Mouse (Mus musculus) CH12.LX (cell line): ENCODE results near the gene Nhlrc3. TPM values are rescaled to one million over a fixed set of nuclear protein-coding genes. Genes with fewer than 3 reads are reported as not detected.

Experiments used
- DNase-seq: peaks from one replicate; pipeline ENCODE4 v3.0.0-alpha.2; 2013; ENCODE audit errors: extremely low read depth
- H3K27ac ChIP-seq: 2 replicates; pipeline ENCODE4 v1.5.1; 2012; ENCODE audit warnings: low read depth, mild to moderate bottlenecking, control low read depth, moderate library complexity; ENCODE audit not compliant: insufficient read depth
- H3K27me3 ChIP-seq: replicated peaks from 2 replicates; pipeline ENCODE3; 2012; ENCODE audit warnings: inconsistent platforms
- H3K36me3 ChIP-seq, 2 experiments: replicated peaks in 1 of 2; 2 replicates each; pipeline versions ENCODE3 to v1.6.1; 2012; ENCODE audit warnings: inconsistent platforms in 1 of 2, low read length in 1 of 2, mild to moderate bottlenecking in 1 of 2, mixed read lengths in 1 of 2, moderate library complexity in 1 of 2; ENCODE audit not compliant: control insufficient read depth in 1 of 2, insufficient read depth in 1 of 2
- H3K4me1 ChIP-seq, 2 experiments: 2 replicates each; pipeline ENCODE4 v1.6.1; 2012; ENCODE audit warnings: inconsistent platforms in 1 of 2, moderate library complexity in 1 of 2; ENCODE audit not compliant: insufficient read depth in 2 of 2, control insufficient read depth in 1 of 2
- H3K4me2 ChIP-seq: 2 replicates; pipeline ENCODE4 v1.6.1; 2012; ENCODE audit warnings: low read depth, mild to moderate bottlenecking, control low read depth; ENCODE audit not compliant: poor library complexity, insufficient read depth, severe bottlenecking
- H3K4me3 ChIP-seq, 3 experiments: fragments of 150-350 bp in 1 of 3; sonication (generic) in 1 of 3; replicated peaks in 1 of 3; 2 replicates each; pipeline versions ENCODE3 to v1.5.1; 2011 to 2012; ENCODE audit warnings: low read depth in 2 of 3, low read length in 2 of 3, mild to moderate bottlenecking in 2 of 3, moderate library complexity in 2 of 3, control low read depth in 1 of 3, improper control_type of control experiment in 1 of 3, inconsistent platforms in 1 of 3, mixed read lengths in 1 of 3; ENCODE audit not compliant: poor library complexity in 1 of 3
- H3K79me2 ChIP-seq: replicated peaks from 2 replicates; pipeline ENCODE4 v1.6.1; 2012; ENCODE audit warnings: mild to moderate bottlenecking, moderate library complexity; ENCODE audit not compliant: control insufficient read depth, poor library complexity, insufficient read depth, severe bottlenecking; ENCODE audit errors: extremely low read depth
- H3K9ac ChIP-seq: 2 replicates; pipeline ENCODE4 v1.6.1; 2012; ENCODE audit warnings: low read depth, mild to moderate bottlenecking, control low read depth, moderate library complexity; ENCODE audit not compliant: insufficient read depth
- H3K9me3 ChIP-seq: replicated peaks from 2 replicates; pipeline ENCODE3; 2012; ENCODE audit warnings: low read length, inconsistent platforms, mixed read lengths
- CHD2 ChIP-seq: IDR thresholded peaks from 2 replicates; pipeline ENCODE4 v1.6.1; 2011; ENCODE audit warnings: low read length, improper control_type of control experiment
- CTCF ChIP-seq, 2 experiments: IDR thresholded peaks in 1 of 2; conservative IDR thresholded peaks in 1 of 2; 2 replicates each; pipeline ENCODE4 v1.5.1; 2011 to 2012; ENCODE audit warnings: low read depth in 2 of 2, low read length in 2 of 2, improper control_type of control experiment in 1 of 2, inconsistent platforms in 1 of 2, mild to moderate bottlenecking in 1 of 2, moderate library complexity in 1 of 2
- ELF1 ChIP-seq: IDR thresholded peaks from 2 replicates; pipeline ENCODE4 v1.6.1; 2014; ENCODE audit warnings: low read depth, mild to moderate bottlenecking, inconsistent platforms, low read length, improper control_type of control experiment
- ETS1 ChIP-seq: conservative IDR thresholded peaks from 2 replicates; pipeline ENCODE4 v1.6.1; 2012; ENCODE audit warnings: low read depth, mild to moderate bottlenecking, inconsistent platforms, low read length, improper control_type of control experiment, moderate library complexity
- IRF4 ChIP-seq: IDR thresholded peaks from 2 replicates; pipeline ENCODE4 v1.6.1; 2014; ENCODE audit warnings: low read depth, mild to moderate bottlenecking, inconsistent platforms, low read length, improper control_type of control experiment
- MAX ChIP-seq: IDR thresholded peaks from 2 replicates; pipeline ENCODE4 v1.6.1; 2011; ENCODE audit warnings: low read length, improper control_type of control experiment
- MXI1 ChIP-seq: IDR thresholded peaks from 2 replicates; pipeline ENCODE4 v1.6.1; 2011; ENCODE audit warnings: mild to moderate bottlenecking, low read depth, low read length, improper control_type of control experiment
- NELFE ChIP-seq: IDR thresholded peaks from 2 replicates; pipeline ENCODE4 v1.6.1; 2011; ENCODE audit warnings: low read depth, low read length, improper control_type of control experiment
- NRF1 ChIP-seq: IDR thresholded peaks from 2 replicates; pipeline ENCODE4 v1.6.1; 2014; ENCODE audit warnings: low read depth, mild to moderate bottlenecking, inconsistent platforms, low read length, improper control_type of control experiment, moderate library complexity
- PAX5 ChIP-seq: IDR thresholded peaks from 2 replicates; pipeline ENCODE4 v1.6.1; 2012; ENCODE audit warnings: low read length, inconsistent platforms, mixed read lengths
- POLR2A ChIP-seq: IDR thresholded peaks from 2 replicates; pipeline ENCODE4 v1.6.1; 2011; ENCODE audit warnings: low read depth, mild to moderate bottlenecking, improper control_type of control experiment, low read length
- SIN3A ChIP-seq: IDR thresholded peaks from 2 replicates; pipeline ENCODE4 v1.6.1; 2012; ENCODE audit warnings: low read length, improper control_type of control experiment, inconsistent platforms
- TCF12 ChIP-seq: IDR thresholded peaks from 2 replicates; pipeline ENCODE4 v1.6.1; 2014; ENCODE audit warnings: low read depth, mild to moderate bottlenecking, inconsistent platforms, low read length, improper control_type of control experiment
- UBTF ChIP-seq: IDR thresholded peaks from 2 replicates; pipeline ENCODE4 v1.6.1; 2012; ENCODE audit warnings: low read depth, mild to moderate bottlenecking, inconsistent platforms, low read length, improper control_type of control experiment, moderate library complexity
- dilution Hi-C: fragments of 300-500 bp; cut with MboI; formaldehyde crosslinking; loops from 2 replicates; pipeline ENCODE4 v1.14.3; 2020; ENCODE audit warnings: low sequenced_read_pairs; ENCODE audit not compliant: extremely low pct_unique_long_range_greater_than_20kb, extremely low pct_ligation_motif_present
- in situ Hi-C: fragments of 300-500 bp; cut with MboI; formaldehyde crosslinking; loops from 3 replicates; pipeline ENCODE4 v1.14.3; 2019; ENCODE audit warnings: low sequenced_read_pairs, low pct_ligation_motif_present, low pct_unique_long_range_greater_than_20kb, mixed read lengths
- polyA plus RNA-seq: library from polyadenylated mRNA; unstranded; fragments of >175 nt; gene quantifications from 2 replicates; pipeline ENCODE4 v1.2.1, GENCODE M21; 2012; ENCODE audit warnings: low read depth; ENCODE audit not compliant: insufficient read length
- total RNA-seq, 2 experiments: library from RNA; depleted of rRNA; stranded (reverse); fragments of 300-350 nt in 1 of 2; fragments of >200 nt in 1 of 2; gene quantifications; 2 replicates each; pipeline ENCODE4 v1.2.3; 2012 to 2014

Gene Nhlrc3
- total and polyA plus RNA-seq, 3 experiments, result 5.8 to 7.9 (median 7.2) TPM

DNA sequence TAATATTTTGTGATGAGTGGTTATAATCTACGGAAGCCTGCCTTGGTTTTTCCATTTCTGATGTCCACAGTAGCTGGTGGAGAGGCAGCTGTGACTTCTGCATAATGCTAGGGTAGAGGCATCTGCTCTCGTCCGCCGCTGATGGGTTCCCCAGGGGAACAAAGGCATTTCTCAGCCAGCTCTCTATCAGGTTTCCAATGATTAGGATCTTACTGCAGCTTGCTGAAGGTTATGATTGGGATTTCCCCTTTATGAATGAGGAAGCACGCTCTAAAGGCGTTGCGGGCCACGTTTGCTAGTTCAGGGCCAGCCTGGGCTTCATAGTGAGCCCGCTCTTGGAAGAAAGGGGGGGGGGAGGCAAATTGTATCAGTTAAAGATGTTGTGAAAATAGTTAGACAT lies 3.3 kb upstream of the Nhlrc3 start:
- TF ChIP-seq ETS1, result no peak
- Histone ChIP-seq H3K27me3 (no peaks in the 10 kb centered on the region), H3K27ac (no peak overlapping the region), H3K79me2 (peaks cover 50% of the 10 kb centered on the region), H3K4me3 (peak overlapping the region; percentile 28 to 40 (median 34)), H3K9me3 (no peaks in the 10 kb centered on the region), H3K4me1 (peaks cover 0 to 23% of the 10 kb centered on the region in 2 experiments; a peak in 2 of 4 replicates), H3K36me3 (peaks cover 18 to 36% of the 10 kb centered on the region in 2 experiments), H3K9ac (no peak overlapping the region), H3K4me2 (peak overlapping the region; percentile 93)
- DNase-seq, result peak; percentile 83
- in situ Hi-C loops, result loop anchor here (25.0 kb wide), 1 partner anchor 1204 kb away; the partner anchor contains the start of gene Foxo1
- dilution Hi-C loops, result no loop called here

DNA sequence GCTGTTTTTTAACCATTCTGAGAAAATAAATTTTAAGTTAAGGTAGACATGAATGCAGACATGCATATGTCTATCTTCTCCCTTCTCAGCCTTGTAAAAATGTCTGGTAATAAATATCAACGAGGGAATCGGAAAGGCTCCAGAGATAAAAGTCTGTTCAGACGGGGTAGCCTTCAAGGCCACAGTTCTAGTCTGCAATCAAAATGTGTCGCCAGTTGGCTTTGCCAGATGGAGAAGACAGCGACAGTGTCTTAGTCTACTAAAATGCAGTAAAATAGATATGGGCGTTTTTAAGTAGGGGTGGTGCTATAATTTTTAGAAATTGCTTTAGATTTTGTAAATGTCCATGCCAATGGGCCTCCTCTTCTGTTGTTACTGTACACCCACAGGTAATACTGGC lies 2.2 kb upstream of the Nhlrc3 start:
- Histone ChIP-seq H3K36me3 (peaks cover 17 to 35% of the 10 kb centered on the region in 2 experiments), H3K79me2 (peaks cover 50% of the 10 kb centered on the region), H3K9me3 (no peaks in the 10 kb centered on the region), H3K4me1 (peaks cover 0 to 35% of the 10 kb centered on the region in 2 experiments; a peak in 2 of 4 replicates), H3K9ac (peak overlapping the region; percentile 50), H3K4me2 (peak overlapping the region; percentile 93), H3K27ac (no peak overlapping the region), H3K27me3 (no peaks in the 10 kb centered on the region), H3K4me3 (peak overlapping the region; percentile 40 to 76 (median 55))
- DNase-seq, result no peak
- dilution Hi-C loops (no loop called here), in situ Hi-C loops (loop anchor here (25.0 kb wide), 1 partner anchor 1203 kb away; the partner anchor contains the start of gene Foxo1)
- no peak for TF ChIP-seq ELF1
- TF ChIP-seq MAX, result no peak
- TF ChIP-seq PAX5, result no peak
- no peak for TF ChIP-seq IRF4
- TF ChIP-seq SIN3A, result no peak

DNA sequence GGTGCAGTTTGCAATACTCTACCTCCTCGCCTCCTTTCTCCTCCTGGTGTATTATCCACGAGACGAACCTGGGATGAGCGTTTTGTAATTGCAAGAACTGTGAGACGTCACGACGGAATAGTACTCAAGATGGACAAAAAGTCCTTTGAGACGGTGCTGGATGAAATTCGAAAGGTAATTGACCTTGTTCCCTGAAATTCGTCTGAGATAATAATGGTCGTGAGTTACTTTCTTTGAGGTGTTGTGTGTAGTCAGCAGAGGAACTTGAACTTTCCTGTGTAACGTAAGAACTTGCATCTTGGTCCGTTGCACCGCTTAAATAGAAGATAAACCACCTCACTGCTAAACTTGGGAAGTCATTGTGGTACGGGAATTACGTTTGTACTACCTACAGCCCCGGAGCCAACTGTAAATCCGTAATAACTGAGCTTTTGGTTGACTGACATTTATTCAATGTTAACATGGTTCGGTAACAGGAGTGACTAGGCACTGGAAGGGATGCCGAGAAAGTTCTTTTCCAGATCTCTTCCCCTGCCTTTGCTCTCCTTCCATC lies 1.1 kb upstream of the Nhlrc3 start:
- Histone ChIP-seq H3K4me2 (peak overlapping the region; percentile 93), H3K79me2 (peaks cover 50% of the 10 kb centered on the region), H3K27me3 (no peaks in the 10 kb centered on the region), H3K4me1 (peaks cover 0 to 46% of the 10 kb centered on the region in 2 experiments; a peak in 2 of 4 replicates), H3K4me3 (peak overlapping the region; percentile 55 to 76 (median 73)), H3K9me3 (no peaks in the 10 kb centered on the region), H3K9ac (peak overlapping the region; percentile 91), H3K27ac (no peak overlapping the region), H3K36me3 (peaks cover 18 to 35% of the 10 kb centered on the region in 2 experiments)
- dilution Hi-C loops, result no loop called here
- peak; percentile 27 for DNase-seq
- TF ChIP-seq NRF1 (no peak), UBTF (no peak), SIN3A (no peak), TCF12 (no peak), MXI1 (no peak), NELFE (no peak), CTCF (conservative IDR thresholded peaks at IDR 0.05 in 1 of 2, IDR thresholded peaks at IDR 0.05 in 1 of 2; ENCODE audit: low read depth in 2 of 2, low read length in 2 of 2) (no peak), IRF4 (no peak), CHD2 (no peak), POLR2A (no peak)
- in situ Hi-C loops, result loop anchor here (25.0 kb wide), 1 partner anchor 1202 kb away; the partner anchor contains the start of gene Foxo1
